ENCODE assay signal across 22 mouse cellular contexts in genomic region chr6:119182211-119182610, GRCm38 (mm10). TPM values are rescaled to one million over a fixed set of nuclear protein-coding genes. Genes with fewer than 3 reads are reported as not detected.
"Had no signal": no experiment of that assay in that cellular context is flagged by ENCODE, and none has a peak within 500 bp of the region (broad histone marks: within the 10 kb centered on the region; RNA-seq: fewer than 3 reads in every experiment).

No protein-coding gene starts in this region.

- H3K36me3 ChIP-seq: liver, embryonic 15.5 days; lung, embryonic 15.5 days had no signal

- DNase-seq: kidney, postnatal 25 days; layer of hippocampus, adult 9-11 months; liver; lung, adult 18-20 months; lung, postnatal 10 days; lung, postnatal 36 days; retina, postnatal 1 day; right cerebral cortex, postnatal 25 days; spleen, adult 18-20 months; thymus, postnatal 25 days had no signal

- H3K9ac ChIP-seq: limb, embryonic 13.5 days; liver, embryonic 12.5 days; liver, embryonic 15.5 days; lung, embryonic 15.5 days; midbrain, embryonic 12.5 days; midbrain, embryonic 15.5 days; neural tube, embryonic 12.5 days; neural tube, embryonic 15.5 days; stomach, embryonic 15.5 days had no signal

- H3K4me3 ChIP-seq: layer of hippocampus, adult 2 months; limb, embryonic 10.5 days; limb, embryonic 13.5 days; liver, embryonic 12.5 days; liver, embryonic 15.5 days; lung, embryonic 15.5 days; midbrain, embryonic 12.5 days; midbrain, embryonic 15.5 days; neural tube, embryonic 12.5 days; neural tube, embryonic 15.5 days; stomach, embryonic 15.5 days had no signal

- ATAC-seq: liver, embryonic 12.5 days; midbrain, embryonic 15.5 days had no signal

- H3K4me2 ChIP-seq: limb, embryonic 13.5 days; liver, embryonic 12.5 days; liver, embryonic 15.5 days; lung, embryonic 15.5 days; midbrain, embryonic 12.5 days; midbrain, embryonic 15.5 days; neural tube, embryonic 12.5 days; neural tube, embryonic 15.5 days; stomach, embryonic 15.5 days had no signal

- H3K27ac ChIP-seq: kidney, postnatal 0 days; layer of hippocampus, adult 2 months; limb, embryonic 10.5 days; limb, embryonic 13.5 days; liver, embryonic 12.5 days; liver, embryonic 15.5 days; lung, embryonic 15.5 days; midbrain, embryonic 12.5 days; midbrain, embryonic 15.5 days; neural tube, embryonic 12.5 days; neural tube, embryonic 15.5 days; stomach, embryonic 15.5 days had no signal

- H3K4me1 ChIP-seq: limb, embryonic 10.5 days; limb, embryonic 13.5 days; liver, embryonic 12.5 days; liver, embryonic 15.5 days; lung, embryonic 15.5 days had no signal

- H3K27me3 ChIP-seq: limb, embryonic 13.5 days; liver, embryonic 12.5 days; liver, embryonic 15.5 days; lung, embryonic 15.5 days; midbrain, embryonic 12.5 days; midbrain, embryonic 15.5 days; neural tube, embryonic 12.5 days; neural tube, embryonic 15.5 days; stomach, embryonic 15.5 days had no signal

- H3K9me3 ChIP-seq: limb, embryonic 10.5 days; limb, embryonic 13.5 days; liver, embryonic 12.5 days; liver, embryonic 15.5 days; lung, embryonic 15.5 days; midbrain, embryonic 12.5 days; midbrain, embryonic 15.5 days; neural tube, embryonic 12.5 days; neural tube, embryonic 15.5 days; stomach, embryonic 15.5 days had no signal

RNA-seq across cellular contexts. Expression of gene Cacna2d4, which starts 54.1 kb away (rescaled TPM):
- polyA plus RNA-seq: kidney, postnatal 0 days; limb, embryonic 10.5 days; limb, embryonic 13.5 days; liver, embryonic 15.5 days had no signal
